Mouse (Mus musculus) liver, embryonic 15.5 days (tissue): Measurements from ENCODE around the gene Cdkn1a. TPM values are rescaled to one million over a fixed set of nuclear protein-coding genes. Genes with fewer than 3 reads are reported as not detected.
A peak's percentile ranks its signal among the peaks of the same experiment; 100 is the strongest.
"Not testable (repeated sequence)": the region's sequence is repeated elsewhere in the genome, so short reads cannot be mapped to it uniquely, and the experiment has no call there.

ENCODE experiments used
- ATAC-seq: fragments of 200-750 bp; cut with Nextera tagmentation; 2 replicates; pipeline ENCODE4 v1.8.0; 2017; ENCODE audit warnings: moderate number of reproducible peaks, mild to moderate bottlenecking, moderate library complexity; ENCODE audit not compliant: insufficient read depth
- H3K27ac ChIP-seq: fragments of 300-500 bp; sonication (generic); replicated peaks from 2 replicates; pipeline ENCODE4 v1.5.1; 2015; ENCODE audit warnings: mild to moderate bottlenecking, inconsistent platforms
- H3K27me3 ChIP-seq: fragments of 300-500 bp; sonication (generic); 2 replicates; pipeline ENCODE4 v1.6.1; 2015; ENCODE audit warnings: mild to moderate bottlenecking, inconsistent platforms
- H3K36me3 ChIP-seq: fragments of 300-500 bp; sonication (generic); replicated peaks from 2 replicates; pipeline ENCODE4 v1.6.1; 2015; ENCODE audit warnings: moderate library complexity, mild to moderate bottlenecking, inconsistent platforms
- H3K4me1 ChIP-seq: fragments of 300-500 bp; sonication (generic); replicated peaks from 2 replicates; pipeline ENCODE4 v1.6.1; 2015; ENCODE audit warnings: inconsistent platforms
- H3K4me2 ChIP-seq: fragments of 300-500 bp; sonication (generic); 2 replicates; pipeline ENCODE4 v1.6.1; 2015; ENCODE audit warnings: moderate library complexity, mild to moderate bottlenecking, inconsistent platforms
- H3K4me3 ChIP-seq: fragments of 300-500 bp; sonication (generic); replicated peaks from 2 replicates; pipeline ENCODE4 v1.5.1; 2015; ENCODE audit warnings: mild to moderate bottlenecking, inconsistent platforms
- H3K9ac ChIP-seq: fragments of 300-500 bp; sonication (generic); 2 replicates; pipeline ENCODE4 v1.6.1; 2015; ENCODE audit warnings: moderate library complexity, mild to moderate bottlenecking, inconsistent platforms
- H3K9me3 ChIP-seq: fragments of 300-500 bp; sonication (generic); replicated peaks from 2 replicates; pipeline ENCODE4 v1.6.1; 2016; ENCODE audit warnings: inconsistent platforms
- WGBS: fragments of 180-500 bp; shearing (Covaris S2); methylation state at CpG from one replicate; pipeline ENCODE4 v1.1.7; 2015; ENCODE audit warnings: mixed read lengths; ENCODE audit not compliant: insufficient replicate concordance; 5-methylcytosine and 5-hydroxymethylcytosine counted together
- polyA plus RNA-seq: library from polyadenylated mRNA; unstranded; fragments of >200 nt; fragmentation: Nextera tagmentation; extraction: Ambion mirVana; gene quantifications from 2 replicates; pipeline ENCODE4 v1.2.1, GENCODE M21; 2015

Gene Cdkn1a
- 15.4 and 15.5 TPM in 2 replicates for polyA plus RNA-seq

DNA sequence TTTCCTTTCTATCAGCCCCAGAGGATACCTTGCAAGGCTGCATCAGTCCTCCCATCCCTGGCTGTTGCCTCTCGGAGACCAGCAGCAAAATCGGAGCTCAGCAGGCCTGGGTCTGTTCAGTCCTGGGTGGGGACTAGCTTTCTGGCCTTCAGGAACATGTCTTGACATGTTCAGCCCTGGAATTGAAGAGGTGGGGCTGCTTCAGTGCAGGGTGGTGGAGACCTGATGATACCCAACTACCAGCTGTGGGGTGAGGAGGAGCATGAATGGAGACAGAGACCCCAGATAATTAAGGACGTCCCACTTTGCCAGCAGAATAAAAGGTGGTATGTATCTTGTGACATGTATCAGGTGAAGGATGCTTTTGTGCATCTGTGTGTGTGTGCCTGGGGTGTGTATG is at the start of gene Cdkn1a:
Gene Cdkn1a (plus strand): TSS at position 201 of the 400 bp plus-strand sequence.
- Histone ChIP-seq H3K36me3 (no peaks in the 10 kb centered on the region), H3K9ac (no peak within 1 kb of the TSS), H3K27me3 (peaks cover 51% of the 10 kb centered on the region), H3K4me1 (peaks cover 25% of the 10 kb centered on the region), H3K27ac (no peak within 1 kb of the TSS), H3K9me3 (no peaks in the 10 kb centered on the region), H3K4me3 (no peak within 1 kb of the TSS), H3K4me2 (no peak within 1 kb of the TSS)
- no peak for ATAC-seq
- 58% methylated on average over 3 of the region's 3 CpGs for WGBS

DNA sequence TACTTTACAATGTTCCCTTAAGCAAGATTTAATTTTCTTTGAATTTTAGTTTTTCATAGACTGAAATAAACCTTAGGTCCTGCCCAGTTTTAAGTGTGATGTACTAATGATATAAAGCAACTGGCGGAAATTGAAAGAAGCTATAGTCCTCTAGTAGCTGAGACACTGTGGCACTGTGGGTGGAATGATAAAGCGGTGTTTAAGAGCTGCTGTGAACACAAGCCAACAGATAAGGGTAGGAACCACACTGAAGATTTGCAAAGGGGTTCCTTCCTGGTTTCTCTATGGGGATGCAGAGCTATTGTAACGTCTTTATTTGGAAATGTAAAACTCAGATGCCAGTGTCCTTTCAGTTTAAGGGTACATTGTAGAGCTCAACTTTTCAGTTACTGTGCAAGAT is 49.1 kb upstream of the Cdkn1a start:
- ATAC-seq, H3K27me3 ChIP-seq, H3K4me2 ChIP-seq, H3K9ac ChIP-seq, H3K27ac ChIP-seq, H3K9me3 ChIP-seq, H3K4me3 ChIP-seq: not testable (repeated sequence)
- Histone ChIP-seq H3K36me3 (peaks cover 97% of the 10 kb centered on the region), H3K4me1 (peaks cover 55% of the 10 kb centered on the region)
- 25% methylated on average over 3 of the region's 3 CpGs for WGBS

DNA sequence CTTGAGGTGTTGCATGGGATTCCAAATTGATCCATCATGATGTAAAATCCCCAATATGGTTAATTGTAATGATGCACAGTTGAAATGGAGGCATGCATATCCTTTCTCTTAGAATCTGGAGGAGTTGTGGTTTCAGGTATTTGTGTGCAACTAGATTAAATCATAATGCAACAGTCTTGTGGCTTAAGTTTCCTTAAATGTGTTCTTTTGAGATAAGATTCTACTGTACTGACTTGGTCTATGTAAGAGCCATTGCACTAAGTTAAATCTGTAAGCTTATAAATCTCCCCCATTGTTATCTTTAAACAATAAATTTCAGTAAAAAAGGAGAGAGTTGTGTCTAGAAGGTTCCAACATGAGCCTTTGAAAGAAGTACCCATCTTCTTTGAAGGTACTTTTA is 48.2 kb upstream of the Cdkn1a start:
- H3K27me3 ChIP-seq: no peaks in the 10 kb centered on the region
- no peak overlapping the region for H3K9ac ChIP-seq
- no peaks in the 10 kb centered on the region for H3K9me3 ChIP-seq
- no peak overlapping the region for H3K4me3 ChIP-seq
- ATAC-seq: no peak
- H3K4me1 ChIP-seq: peaks cover 45% of the 10 kb centered on the region
- peaks cover 97% of the 10 kb centered on the region for H3K36me3 ChIP-seq
- H3K4me2 ChIP-seq: no peak overlapping the region
- no peak overlapping the region for H3K27ac ChIP-seq

DNA sequence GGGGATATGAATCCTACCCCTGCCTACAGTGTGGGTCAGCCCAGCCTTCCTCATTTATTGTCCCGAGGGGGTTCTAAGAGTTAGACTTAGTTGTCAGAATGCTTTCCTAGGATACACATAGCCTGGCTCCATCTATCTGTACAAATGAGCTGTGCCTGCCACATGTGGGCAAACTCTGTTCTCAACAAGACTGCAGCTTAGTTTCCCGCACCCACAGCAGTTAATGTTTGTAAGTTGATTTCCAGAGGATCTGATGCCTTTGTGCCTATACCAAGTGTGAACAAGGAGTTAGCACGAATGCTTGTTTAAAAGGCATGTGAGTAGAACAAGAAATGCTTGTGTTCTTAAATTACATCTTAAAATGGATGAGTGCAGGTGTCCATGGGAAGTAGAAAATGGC is 47.2 kb upstream of the Cdkn1a start:
- Histone ChIP-seq H3K27me3 (no peaks in the 10 kb centered on the region), H3K4me3 (no peak overlapping the region), H3K4me2 (no peak overlapping the region), H3K36me3 (peaks cover 95% of the 10 kb centered on the region), H3K4me1 (peaks cover 37% of the 10 kb centered on the region), H3K9me3 (no peaks in the 10 kb centered on the region), H3K9ac (no peak overlapping the region), H3K27ac (no peak overlapping the region)
- 85% methylated on average over 3 of the region's 3 CpGs for WGBS
- ATAC-seq: no peak

DNA sequence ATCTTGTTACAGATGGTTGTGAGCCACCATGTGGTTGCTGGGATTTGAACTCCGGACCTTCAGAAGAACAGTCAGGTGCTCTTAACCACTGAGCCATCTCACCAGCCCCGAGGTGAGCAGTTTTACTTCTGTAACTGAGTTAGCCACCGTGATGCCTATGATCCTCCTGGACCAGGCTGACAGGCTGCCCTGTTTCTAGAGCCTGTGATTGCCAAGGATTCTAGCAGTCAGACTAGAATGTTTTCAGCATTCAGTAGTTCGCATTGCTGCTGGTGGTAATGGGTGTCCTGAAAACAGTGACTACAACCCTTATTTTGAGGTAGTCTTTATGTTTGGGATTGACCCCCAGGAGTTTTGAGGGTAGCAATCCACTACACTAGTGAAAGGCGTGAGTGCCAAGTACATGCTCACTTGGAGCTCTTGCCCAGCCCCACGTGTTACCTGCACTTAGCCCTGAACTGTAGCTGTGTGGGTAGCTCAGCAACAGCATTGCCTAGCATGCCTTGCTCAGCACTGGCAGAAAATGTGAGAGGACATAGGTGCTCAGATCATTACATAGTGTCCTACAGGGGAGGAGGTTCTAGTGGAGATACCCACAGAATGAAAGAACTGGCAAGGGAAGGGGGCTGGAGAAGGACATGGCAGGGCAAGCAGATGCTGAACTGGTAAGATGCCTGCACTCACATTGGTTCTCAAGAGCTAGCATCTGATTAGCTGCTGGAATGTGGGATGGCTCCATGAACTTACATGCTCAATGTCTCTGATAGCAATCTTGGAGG is 46.4 kb upstream of the Cdkn1a start:
- Histone ChIP-seq H3K27ac (no peak overlapping the region), H3K4me3 (no peak overlapping the region), H3K4me1 (peaks cover 39% of the 10 kb centered on the region), H3K9ac (no peak overlapping the region), H3K9me3 (no peaks in the 10 kb centered on the region), H3K36me3 (peaks cover 87% of the 10 kb centered on the region), H3K4me2 (no peak overlapping the region), H3K27me3 (no peaks in the 10 kb centered on the region)
- ATAC-seq: no peak
- 83% methylated on average over 6 of the region's 6 CpGs for WGBS

DNA sequence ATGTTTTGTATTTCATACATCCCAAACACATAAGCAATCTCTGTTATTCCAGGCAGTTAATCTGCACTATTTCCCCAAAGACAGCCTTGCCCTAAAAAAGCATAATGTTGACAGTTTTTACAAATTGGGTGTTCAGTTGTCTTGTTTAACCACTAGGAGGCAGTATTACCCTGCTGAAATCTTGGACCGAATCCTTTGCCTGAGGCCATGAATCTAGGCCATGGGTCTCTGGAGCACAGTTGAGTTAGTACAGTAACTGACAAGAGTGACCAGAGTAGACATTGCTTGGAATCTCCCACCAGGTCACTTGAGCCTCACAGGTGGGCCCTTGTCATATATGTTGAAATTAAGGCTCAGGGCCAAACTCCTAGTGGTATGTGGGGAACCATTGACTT is 45.9 kb upstream of the Cdkn1a start:
- peaks cover 81% of the 10 kb centered on the region for H3K36me3 ChIP-seq
- H3K4me2 ChIP-seq: no peak overlapping the region
- no peaks in the 10 kb centered on the region for H3K27me3 ChIP-seq
- H3K4me3 ChIP-seq: no peak overlapping the region
- peak overlapping the region; percentile 26; the same call in 1 of the 2 replicates for H3K27ac ChIP-seq
- no peak for ATAC-seq
- WGBS: 76% methylated on average over 1 of the region's 1 CpGs
- H3K4me1 ChIP-seq: peaks cover 39% of the 10 kb centered on the region
- no peak overlapping the region for H3K9ac ChIP-seq
- no peaks in the 10 kb centered on the region for H3K9me3 ChIP-seq

DNA sequence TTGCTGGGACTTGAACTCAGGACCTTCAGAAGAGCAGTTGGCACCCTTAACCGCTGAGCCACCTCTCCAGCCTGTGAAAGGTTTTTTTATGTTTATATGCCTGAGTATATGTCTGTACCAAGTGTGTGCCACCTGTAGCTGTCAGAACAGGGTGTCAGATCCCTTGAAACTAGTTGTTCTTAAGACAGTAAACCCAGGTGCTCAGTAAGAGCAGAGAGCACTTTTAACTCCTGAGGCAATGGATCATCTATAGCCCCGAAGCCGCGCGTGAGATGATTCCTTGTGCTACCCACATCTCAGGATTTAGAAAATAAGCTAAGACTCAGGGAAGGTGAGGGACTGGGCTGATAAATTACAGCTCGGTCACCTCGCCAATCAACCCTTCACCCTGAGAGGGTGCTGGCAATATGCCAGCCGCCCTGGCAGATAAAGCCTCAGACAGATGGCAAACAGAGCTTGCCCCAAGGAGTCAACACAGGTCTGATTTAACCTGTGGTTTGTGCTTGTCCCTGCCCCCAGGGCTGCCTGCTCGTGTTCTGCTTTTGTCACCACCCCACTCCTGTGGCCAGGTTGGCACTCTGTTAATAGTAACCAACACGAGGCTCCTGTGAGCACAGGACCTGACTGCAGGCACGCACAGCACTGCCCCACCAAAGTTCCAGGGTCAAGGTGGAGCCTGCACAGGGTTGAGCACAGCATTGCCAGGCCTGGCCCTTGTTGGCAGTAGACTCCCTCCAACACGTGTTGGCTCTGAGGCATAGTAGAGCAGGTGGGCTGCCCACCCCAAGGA is 44.8 kb upstream of the Cdkn1a start:
- Histone ChIP-seq H3K4me1 (peaks cover 42% of the 10 kb centered on the region), H3K4me3 (no peak overlapping the region), H3K9me3 (no peaks in the 10 kb centered on the region), H3K9ac (no peak overlapping the region), H3K27ac (peak overlapping the region; percentile 33), H3K36me3 (peaks cover 71% of the 10 kb centered on the region), H3K4me2 (no peak overlapping the region), H3K27me3 (no peaks in the 10 kb centered on the region)
- WGBS: 62% methylated on average over 12 of the region's 12 CpGs
- ATAC-seq: peak; percentile 39

DNA sequence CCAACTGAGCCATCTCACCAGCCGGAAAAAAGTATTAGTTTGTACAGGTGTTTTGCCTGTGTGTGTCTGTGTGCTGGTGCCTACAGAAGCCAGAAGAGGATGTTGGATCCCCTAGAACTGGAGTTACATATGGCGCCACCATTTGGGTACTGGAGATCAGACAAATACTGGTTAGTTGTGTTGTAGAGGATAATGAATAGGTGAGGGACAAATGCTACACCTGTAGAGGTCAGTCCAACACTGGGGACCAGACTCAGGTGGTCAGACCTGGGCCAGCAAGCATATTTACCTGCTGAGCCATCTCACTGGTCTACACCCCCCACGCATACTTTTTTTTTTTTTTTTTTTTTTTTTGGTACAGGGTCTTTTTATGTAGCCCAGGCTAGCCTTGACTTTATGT is 43.9 kb upstream of the Cdkn1a start:
- H3K27ac ChIP-seq: no peak overlapping the region
- H3K4me1 ChIP-seq: peaks cover 46% of the 10 kb centered on the region
- H3K27me3 ChIP-seq: no peaks in the 10 kb centered on the region
- H3K9ac ChIP-seq: no peak overlapping the region
- no peak overlapping the region for H3K4me2 ChIP-seq
- 80% methylated on average over 3 of the region's 3 CpGs for WGBS
- H3K36me3 ChIP-seq: peaks cover 65% of the 10 kb centered on the region
- no peak for ATAC-seq
- no peaks in the 10 kb centered on the region for H3K9me3 ChIP-seq
- H3K4me3 ChIP-seq: no peak overlapping the region

DNA sequence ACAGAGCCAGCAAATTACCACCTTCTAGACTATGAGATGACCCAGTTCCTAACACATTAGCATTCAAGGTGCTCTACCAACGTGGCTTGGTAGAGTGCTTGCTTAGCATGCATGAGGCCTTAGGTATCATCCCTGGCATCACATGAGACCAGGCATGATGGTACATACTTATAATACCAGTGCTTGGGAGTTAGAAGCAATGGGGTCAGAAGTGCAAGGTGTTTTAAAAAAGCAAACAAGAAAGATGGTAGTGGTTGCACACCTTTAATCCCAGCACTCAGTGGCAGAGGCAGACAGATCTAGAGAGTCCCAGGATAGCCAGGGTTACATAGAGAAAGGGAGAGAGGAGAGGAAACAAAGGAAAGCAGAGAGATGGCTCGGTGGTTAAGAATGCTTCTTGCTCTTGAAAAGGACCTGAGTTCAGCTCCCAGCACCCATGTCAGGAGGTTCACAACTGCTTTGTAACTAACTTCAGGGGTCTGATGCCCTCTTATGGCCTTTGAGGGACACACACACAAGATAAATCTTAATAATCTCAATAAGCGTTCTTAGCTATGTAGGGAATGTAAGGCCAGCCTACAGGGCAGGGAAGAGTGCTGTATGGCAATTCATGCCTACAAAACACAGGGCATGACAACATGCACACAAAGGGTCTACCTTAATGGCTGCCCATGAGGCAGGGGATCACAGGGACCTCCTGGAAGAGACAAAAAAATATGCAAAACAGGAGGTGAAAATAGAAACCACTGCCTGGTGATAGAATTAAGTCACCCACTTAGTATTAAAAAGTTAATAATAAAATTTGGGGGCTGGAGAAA is 42.9 kb upstream of the Cdkn1a start:
- WGBS: 66% methylated on average over 3 of the region's 3 CpGs
- H3K9me3 ChIP-seq: no peaks in the 10 kb centered on the region
- H3K4me2 ChIP-seq: no peak overlapping the region
- no peak for ATAC-seq
- no peak overlapping the region for H3K9ac ChIP-seq
- no peaks in the 10 kb centered on the region for H3K27me3 ChIP-seq
- peaks cover 54% of the 10 kb centered on the region for H3K36me3 ChIP-seq
- no peak overlapping the region for H3K27ac ChIP-seq
- no peak overlapping the region for H3K4me3 ChIP-seq
- H3K4me1 ChIP-seq: peaks cover 46% of the 10 kb centered on the region

DNA sequence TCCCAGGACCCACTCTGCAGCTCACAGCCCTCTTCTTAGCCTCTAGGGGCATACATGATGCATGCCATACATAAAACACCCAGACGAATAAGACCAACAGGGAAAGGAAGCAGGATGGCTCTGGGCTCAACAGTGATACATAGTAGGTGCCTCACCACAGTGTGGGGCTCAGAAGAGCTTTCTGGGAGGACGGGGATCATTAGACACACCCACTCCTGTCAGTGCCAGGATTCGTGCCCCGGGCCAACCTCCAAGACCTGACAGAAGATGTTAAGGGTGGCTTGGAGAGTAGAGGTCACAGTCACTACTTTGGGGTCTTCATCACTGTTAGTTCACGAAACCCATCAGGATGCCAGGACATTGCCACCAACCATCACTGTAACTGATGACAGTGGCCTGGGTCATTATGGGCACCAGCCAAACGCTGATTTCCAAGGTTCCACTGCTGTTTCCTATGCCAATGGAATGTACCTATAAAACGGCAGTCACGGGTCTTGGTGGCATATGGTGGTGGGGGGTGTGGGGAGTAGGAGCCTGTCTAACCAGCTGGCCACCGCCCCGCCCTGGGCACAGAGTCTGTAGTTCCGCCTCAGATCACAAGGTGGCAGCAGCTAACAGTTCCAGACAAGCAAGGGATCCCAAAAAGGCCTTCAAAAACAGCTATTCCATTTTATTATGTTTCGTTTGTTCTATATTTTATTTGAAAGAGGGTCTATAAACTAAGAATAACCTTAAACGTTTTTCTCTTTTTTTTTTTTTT is 41.8 kb upstream of the Cdkn1a start:
- Histone ChIP-seq H3K27me3 (no peaks in the 10 kb centered on the region), H3K36me3 (peaks cover 44% of the 10 kb centered on the region), H3K27ac (no peak overlapping the region), H3K9me3 (no peaks in the 10 kb centered on the region), H3K9ac (no peak overlapping the region), H3K4me2 (no peak overlapping the region), H3K4me3 (no peak overlapping the region), H3K4me1 (peaks cover 45% of the 10 kb centered on the region)
- 18% methylated on average over 13 of the region's 13 CpGs for WGBS
- 0 out of 2 replicates have a peak, but pooled peaks have one; percentile 4 for ATAC-seq
